Mouse (Mus musculus) kidney, adult 9 months (tissue): ENCODE measurements around the gene Pitpnc1.

Experiments
- DNase-seq: peaks from one replicate; pipeline ENCODE4 v3.0.0; 2022

The Pitpnc1 gene

DNA sequence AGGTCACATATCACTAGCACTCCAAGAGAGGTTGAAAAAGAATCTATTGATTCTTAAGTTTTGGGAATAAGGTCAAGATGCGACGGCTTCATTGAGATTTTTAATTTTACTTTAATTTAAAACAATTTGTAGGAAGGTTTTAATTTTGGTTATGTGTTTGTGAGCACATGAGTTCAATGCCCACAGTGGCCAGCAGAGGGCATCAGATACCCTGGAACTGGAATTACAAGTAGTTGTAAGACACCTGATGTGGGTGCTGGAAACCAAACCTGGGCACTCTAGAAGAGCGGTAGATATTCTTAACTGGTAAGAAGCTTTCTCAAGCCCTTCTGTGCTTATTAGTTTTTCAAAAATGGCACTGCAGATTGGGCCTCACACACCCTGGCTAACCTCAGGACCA, 203.0 kb downstream of the Pitpnc1 start:
- DNase-seq: no peak

DNA sequence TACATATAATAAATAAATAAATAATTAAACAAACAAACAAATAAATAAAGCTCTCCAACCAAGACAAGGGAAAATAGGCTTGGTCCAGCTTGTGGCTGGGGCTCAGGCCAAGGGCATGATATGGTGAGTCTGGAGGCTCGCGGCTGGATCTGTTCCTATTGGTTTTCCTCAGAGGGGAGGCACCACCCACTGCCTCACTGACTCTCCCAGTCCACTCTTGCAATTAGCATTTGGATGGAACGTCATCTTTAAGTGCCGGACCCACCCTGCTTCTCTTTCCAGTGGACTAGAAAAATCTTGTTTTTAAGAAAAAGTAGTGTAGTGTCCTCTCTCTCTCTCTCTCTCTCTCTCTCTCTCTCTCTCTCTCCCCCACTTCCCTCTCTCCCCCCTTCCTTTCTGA, 204.6 kb downstream of the Pitpnc1 start:
- DNase-seq: no peak

DNA sequence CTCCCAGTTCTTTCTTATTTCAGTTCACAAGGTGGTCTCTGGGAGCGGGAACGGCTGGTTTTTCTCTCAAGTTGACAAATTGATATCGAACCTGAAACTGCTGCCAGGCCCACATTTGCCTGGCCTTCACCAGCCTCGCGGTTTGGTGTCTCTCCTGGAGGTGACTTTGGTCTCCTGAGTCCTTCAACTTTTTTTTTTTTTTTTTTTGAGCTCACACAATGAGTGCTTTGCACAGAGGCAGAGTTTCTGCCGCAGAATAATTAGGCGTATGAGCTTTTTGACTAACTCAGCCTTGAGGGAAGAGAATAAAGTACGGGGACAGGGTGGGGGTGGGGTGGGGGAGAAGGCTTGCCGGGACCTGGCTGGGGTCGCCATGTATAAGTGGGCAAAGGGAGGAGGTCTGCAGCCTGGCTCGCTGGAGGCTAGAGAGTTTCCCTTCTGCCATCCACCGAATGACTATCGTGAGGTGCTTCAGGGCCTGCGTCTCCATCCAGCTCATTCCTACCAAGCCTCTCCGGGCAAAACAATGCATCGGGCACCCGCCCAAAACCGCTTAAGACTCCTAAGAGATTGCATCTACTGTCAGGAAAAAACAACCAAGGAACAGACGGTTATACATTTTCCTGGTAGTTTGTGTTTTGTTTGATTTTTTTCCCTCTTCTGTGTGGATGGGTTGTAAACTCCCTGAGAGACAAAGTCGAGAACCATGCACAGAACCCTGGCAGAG, 205.4 kb downstream of the Pitpnc1 start:
- no peak for DNase-seq

DNA sequence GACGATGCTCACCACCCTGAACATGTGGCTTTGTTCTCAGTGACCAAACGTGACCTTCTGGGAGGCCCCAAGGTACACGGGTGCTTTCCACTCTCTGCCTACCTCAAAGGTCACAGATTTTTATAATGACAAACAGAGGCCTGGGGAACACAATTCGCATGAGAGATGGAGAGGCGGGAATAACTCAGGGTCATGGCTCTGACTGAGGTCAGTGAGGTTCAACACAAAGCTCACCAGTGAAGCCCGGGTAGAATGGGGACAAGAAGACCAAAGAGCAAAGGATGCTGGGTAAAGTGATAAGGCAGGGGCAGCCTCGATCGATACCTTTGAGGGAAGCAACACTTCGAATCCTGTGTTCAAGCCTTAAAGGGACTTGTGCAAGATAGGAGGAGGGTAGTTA, 206.7 kb downstream of the Pitpnc1 start:
- no peak for DNase-seq

DNA sequence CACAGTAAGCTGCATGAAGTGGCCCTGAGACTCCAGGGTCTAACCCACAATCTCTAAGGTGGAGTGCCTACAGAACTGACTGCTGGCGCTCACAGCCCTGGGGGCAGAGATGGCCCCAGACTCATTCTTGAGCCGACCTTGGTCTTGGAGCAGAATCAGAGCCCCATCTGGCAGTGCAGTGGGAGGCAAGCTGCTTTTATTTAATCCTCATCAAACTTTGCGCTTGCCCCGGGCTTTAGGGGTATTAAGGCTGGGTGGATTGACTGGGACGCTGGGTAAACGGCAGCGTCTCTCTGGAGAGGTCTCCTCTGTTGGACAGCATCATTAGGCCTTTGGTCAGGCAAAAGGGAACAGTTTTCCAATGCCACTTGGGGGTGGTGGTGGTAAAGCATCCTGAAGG, 211.1 kb downstream of the Pitpnc1 start:
- DNase-seq: no peak

DNA sequence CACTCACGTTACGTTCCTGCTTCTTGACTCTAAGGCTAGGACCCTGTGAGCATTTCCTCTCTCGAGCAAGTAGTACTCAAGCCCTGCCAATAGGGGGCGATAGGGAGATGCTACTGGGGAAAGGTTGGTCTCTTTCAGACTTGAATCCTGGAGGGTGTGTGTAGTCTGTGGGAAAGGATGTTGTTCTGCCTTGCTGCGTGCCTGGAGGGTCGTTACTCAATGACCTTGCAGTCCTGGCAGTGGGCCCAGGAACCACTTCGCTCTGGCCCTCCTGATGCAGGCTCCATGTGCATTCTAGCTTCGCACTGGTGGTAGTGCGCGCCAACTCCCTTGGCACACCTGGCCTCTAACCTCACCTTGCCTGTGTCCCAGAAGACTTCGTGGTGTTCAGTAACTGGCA, 215.3 kb downstream of the Pitpnc1 start:
- peak; percentile 82 for DNase-seq

DNA sequence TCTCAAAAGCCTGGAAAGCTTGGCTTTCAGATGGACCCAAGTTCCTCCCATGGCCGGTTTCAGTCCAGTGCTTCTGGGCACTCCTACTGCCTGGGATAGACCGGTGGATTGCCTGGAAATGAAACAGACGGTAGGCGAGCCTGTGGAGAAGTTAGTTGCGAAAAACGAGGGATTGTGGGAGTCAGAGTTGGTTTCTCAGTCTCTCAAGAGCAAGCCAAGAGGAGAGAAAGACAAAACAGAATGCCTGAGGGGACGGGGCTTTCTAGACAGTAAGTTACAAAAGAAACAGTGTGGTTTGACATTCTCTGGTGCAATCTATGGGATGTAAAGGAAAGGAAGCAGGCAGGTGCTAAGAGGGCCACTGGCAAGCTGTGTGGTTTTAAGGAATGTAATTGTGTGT, 216.3 kb downstream of the Pitpnc1 start:
- DNase-seq: no peak

DNA sequence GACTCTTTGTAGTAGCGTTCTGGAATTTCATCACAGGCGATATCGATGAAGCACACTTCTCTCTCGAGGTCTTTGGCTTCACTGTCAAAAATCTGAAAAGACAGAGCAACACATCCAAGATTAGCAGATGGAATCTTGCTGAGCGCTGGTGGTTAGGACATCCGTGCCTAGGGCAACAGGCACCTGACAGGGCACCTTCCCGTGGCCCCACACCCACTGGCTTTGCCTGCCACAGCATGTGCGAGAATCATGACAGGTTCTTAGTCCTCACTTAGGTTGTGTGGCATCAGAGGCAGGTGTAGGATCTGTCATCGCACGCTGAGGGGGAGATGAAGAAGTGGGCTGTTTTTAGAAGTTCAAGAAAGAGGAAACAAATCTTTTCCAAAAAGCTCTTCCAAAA, 218.5 kb downstream of the Pitpnc1 start:
- no peak for DNase-seq

DNA sequence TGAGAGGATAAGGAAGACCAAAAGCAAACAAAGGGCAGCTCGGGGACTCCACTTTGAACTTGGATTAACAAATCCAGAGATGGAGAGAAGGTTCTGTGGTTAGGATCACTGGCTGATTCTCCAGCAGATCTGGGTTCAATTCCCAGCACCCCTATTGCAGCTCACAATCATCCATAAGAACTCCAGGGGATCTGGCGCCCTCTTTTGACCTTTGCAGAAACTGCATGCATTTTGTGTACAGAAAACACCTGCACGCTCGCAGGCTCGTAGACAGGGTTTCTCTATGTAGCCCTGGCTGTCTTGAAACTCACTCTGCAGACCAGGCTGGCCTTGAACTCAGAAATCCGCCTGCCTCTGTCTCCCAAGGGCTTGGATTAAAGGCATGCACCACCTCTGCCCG, 219.0 kb downstream of the Pitpnc1 start:
- DNase-seq: no peak

DNA sequence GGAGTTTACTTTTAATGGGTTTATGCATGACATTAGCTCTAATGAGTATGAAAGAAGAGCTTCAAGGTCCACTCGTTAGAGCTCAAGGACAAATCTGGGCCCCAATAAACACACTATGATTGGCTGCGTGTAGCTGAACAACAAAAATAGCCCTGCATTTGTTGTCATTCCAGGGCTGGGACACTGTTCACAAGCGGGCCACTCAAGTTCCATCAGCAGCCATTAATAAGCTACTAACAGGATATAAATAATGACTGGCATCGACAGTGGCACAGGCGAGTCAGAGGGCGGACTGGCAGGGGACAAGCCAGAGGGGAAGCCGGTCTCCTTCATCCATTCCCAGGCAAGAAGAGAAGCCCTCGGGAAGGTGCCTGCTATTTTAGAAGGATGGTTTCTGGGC, 219.6 kb downstream of the Pitpnc1 start:
- DNase-seq: no peak

DNA sequence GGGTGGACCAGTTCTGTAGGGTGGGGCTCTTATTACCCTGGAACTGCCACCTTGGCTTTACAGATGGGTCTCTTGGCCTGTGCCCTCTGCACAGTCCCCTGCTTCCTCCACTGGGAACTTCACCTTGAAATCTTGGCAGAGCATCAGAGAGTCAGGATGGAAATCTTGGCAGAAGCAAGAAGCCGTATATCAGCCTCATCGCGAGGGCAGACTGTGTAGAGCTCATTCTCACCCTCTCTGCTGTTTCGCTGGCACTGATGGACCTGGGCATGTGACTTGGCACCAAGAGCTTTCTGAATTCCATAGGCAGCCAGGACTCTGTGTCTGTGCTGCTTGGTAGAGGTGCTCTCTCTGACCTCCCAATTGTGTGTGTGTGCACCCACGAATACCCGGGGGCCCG, 221.7 kb downstream of the Pitpnc1 start:
- peak; percentile 68 for DNase-seq

DNA sequence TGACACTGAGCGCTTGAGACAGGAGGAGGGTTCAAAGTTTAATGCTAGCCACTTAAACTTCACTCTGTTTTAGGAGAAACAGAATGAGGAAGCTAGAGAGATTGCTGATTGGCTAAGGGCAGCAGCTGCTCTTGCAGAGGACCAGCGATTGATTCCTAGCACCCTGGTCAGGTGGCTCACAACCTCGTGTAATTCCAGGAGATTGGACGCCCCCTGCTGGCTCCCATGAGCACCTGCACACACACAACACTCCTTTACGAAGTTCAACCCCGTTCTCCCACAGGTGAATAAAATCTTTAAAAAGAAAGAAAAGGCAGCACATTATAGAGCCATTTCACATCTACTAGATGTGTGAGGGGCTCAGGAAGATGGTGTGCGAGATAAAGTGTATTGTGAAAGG, 224.8 kb downstream of the Pitpnc1 start:
- DNase-seq: no peak

DNA sequence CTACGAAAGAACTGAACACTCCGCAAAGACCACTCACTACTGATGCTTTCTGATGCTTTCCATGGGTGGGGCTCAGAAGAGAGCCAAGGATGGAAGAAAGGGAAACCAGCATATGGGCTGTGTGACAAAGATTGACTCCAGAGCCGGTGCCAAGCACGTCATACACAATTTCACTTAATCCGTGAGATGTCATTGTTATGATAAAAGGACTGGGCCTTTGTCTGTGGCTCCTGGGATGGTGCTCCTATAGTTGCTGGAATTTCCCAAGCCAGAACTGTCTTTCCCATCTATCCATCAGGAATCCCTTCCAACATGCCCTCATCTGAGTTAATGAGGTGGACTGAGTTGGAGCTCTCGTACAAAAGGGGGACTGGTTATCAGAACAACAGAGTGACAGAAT, 227.4 kb downstream of the Pitpnc1 start:
- no peak for DNase-seq

DNA sequence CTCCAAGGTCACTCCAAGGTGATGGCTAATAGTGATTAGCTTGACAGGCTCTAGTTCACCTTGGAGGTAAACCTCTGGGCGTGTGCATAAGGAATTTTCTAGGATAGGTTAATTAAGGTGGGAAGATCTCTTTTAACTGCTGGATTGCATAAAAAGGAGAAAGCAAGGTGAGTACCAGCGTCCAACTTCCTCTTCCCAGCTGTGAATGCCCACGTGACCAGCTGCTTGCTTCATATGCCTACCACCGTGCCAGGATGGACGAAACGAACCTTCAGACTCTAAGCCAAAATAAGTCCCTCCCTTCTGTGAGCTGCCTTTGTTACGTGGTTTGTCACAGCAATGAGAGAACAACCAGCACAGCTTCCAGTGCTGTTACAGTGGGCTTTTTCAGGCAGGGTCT, 228.8 kb downstream of the Pitpnc1 start:
- peak; percentile 25 for DNase-seq

DNA sequence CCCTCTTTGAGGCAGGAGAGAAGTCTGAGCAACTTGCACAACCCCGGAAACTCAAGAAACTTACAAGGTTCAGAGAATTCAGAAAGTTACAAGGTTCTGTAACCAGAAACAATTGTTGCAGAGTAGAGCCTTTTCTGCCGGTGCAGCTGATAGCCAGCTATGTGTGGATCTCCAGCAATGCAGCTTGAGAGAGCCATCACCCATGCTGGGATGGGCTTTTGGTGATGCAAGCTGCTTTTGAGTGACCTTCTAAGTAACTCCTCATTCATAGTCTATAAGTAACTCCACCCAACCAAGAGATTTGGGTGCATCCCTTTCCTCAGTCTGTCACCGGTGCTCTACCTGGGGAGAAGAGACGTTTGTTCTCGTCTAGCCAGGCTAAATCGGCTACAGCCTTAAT, 232.0 kb downstream of the Pitpnc1 start:
- DNase-seq: no peak

DNA sequence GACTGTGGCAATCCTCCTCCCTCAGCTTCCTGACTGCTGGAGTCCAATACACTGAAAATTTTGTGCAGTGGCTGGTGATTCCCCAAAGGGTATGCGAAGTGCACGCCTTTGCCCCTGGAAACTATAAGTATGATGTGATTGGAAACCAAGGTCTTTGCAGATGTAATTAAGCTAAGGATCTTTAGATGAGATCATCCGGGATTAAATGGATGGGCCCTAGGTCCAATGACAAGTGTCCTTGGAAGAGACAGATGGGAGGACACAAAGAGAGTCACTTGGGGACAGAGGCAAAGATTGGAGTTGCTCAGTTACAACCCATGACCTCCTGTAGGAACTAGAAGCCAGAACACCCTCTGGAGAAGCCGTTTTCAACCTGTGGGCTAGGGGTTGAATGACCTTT, 233.0 kb downstream of the Pitpnc1 start:
- no peak for DNase-seq

DNA sequence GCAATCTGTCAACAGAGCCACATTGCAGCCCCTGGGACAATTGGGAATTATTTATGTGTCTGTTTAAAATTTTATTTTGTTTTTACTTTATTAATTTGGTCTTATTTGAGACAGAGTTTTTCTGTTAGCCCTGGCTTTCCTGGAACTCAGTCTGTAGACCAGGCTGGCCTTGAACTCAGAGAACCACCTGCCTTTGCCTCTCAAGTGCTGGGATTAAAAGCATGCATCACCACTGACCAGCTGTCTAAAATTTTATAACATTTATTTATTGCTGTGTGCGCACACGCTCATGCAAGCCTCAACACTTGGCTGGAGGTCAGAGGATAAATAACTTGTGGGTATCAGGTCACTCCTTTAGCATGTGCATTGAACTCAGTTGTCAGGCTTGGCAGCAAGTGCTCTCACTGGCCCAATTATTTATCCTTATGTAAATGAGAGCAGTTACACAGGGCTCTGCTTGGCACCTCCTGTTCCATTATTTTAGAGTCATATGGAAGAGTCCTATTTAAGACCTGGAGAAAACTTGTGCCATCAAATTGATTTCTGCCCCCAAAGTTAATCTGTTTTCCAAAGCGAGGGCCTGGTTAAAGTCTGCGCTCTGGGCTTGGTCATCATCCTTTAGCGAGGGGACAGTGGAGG, 237.1 kb downstream of the Pitpnc1 start:
- DNase-seq: no peak

DNA sequence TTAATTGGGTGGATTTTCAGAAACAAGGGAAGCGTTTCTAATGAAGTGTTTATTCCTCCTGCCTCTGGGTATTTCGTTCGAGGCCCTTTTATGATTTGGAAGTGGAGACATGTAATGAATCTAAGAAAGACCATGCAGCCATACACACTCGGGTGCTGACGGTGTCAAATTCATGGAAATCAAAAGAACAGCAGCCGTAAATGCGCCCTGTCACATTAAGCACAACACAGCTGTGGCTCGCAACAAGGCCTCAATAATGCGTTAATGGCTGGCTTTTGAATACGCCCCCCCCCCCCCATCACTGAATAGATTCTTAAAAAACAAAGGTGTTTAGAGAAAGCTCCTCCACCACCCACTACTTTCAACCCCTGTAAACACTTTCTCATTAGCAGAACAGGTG, 240.4 kb downstream of the Pitpnc1 start:
- no peak for DNase-seq

DNA sequence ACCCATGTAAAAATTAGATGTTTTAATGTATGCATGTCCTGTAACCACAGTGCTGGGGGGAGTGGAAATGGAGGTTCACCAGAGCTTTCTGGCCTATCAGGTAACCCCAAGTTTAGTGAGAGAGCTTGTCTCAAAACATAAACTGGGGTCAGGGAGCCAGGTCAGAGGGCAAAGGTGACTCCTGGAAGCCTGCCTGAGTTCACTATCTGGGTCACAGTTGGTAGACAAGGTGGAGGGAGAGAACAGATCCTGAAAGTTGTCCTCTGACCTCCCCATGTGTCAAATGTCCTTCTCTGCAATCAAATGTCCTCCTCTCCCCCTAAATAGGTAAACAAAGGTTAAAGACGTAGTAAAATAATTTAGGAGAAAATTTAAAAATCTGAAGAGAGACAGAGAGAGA, 244.1 kb downstream of the Pitpnc1 start:
- no peak for DNase-seq

DNA sequence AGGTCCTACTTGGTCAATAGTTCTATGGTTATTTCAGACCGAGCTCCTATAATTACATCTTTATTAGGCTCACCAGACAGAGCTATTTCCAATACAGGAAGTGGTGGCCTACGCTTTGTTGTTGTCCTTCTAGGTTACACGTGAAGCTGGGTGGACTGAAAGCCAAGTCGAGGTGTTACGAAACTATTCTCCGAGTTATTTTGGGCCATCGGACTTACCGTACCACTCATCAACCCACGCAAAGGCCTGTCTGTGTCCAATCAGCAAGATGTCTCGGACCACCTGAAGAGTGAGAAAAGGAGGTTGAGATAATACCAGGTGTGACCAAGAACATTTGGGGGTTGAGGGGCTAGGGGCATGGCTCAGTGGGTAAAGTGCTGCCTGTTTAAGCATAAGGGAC, 244.5 kb downstream of the Pitpnc1 start:
- no peak for DNase-seq

DNA sequence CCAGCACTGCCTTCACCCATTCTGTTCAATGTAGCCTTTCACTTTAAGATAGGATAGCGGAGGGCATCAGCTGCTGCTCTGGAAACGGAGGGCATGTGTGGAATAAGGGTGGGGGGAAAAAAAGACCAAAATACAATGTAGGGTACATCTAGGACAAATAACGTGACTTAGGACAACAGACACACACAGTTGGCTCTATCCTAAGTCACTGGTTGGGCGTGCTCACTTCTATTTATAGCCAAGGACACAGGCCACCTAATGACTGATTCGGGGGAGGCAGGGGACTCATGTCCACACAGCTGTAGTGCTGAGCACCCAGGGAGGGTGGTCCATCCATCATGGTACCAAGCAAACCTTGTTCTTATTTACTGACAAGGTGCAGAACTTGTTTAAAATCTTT, 245.2 kb downstream of the Pitpnc1 start:
- DNase-seq: no peak

DNA sequence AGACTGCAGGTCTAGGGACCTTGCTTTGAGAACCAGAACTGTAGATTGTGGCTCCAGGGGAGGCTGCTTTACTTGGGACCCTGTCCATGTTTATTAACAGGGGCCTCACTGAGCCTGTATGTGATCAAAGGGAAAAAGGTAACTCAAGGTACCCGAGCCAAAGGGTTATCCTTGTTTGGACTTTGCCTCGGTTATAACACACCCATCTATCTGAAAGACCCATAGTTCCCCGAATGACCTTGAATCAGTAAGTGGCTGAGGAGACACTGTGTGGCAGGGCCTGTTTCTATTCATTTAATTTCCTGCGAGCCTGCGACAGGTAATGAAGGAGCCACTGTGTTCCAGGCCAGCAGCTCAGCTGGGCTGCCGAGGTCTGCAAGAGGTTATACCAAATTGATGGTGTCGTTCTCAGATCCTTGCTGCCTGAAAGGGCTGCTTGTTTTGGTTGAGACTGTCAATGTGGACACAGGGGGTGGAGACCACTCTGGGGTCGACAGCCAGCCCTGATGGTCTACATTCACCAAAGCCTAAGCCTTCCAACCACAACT, 246.8 kb downstream of the Pitpnc1 start:
- no peak for DNase-seq

DNA sequence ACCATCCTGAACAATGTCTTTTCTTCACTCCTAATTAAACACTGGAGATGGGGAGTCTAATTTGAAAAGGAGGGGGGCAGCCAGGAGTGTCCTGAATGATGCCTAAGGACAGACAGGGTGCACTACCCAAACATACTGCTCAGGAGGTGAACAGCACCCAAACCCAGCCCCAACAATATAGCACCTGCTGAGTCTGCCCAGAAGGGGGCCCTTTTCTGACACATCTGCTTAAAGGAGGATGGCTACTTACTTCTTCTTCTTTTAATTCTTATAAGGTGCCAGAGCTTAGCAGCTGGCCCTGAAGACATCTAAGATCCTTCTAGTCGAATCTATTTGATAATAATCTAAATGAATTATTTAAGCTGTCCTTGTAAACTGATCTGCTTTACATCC, 247.3 kb downstream of the Pitpnc1 start:
- no peak for DNase-seq

DNA sequence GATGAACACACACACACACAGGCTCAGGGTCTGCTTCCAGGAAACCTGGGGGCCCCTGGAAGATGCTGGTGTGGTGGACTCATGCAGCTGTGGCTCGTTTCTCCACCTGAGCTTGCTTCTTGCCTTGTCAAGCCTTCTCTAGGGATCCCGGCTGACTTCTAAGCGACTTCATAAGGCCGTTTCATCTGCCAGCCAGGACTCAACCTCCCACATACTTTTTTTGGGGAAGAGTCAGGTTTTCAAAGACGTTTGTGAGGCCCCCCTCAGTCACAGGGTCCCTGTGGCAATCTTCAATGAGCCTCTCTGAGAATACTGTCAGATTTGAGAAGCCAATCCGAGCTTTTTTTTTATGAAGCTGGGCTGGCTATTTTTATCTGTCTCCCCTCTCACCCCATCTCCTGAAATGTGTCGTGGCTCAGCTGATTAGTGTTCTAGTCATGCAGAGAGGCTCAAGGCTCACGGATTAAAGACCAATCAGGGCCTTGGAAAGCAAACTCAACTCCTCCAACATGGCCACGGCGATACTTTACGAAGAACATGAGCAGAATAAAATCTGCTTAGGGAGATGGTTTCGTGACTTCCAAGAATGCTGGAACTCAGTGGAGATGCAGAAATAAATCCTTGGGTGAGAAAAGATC, 247.8 kb downstream of the Pitpnc1 start:
- no peak for DNase-seq
